Mouse (Mus musculus): ENCODE measurements around the gene Pdlim4.
"Not testable (repeated sequence)": the region's sequence is repeated elsewhere in the genome, so short reads cannot be mapped to it uniquely, and the experiment has no call there.

Pdlim4 gene

GRCm38 (mm10) chr11:54017596-54017995 lies 51.2 kb downstream of the Pdlim4 start:
- DNase-seq (ENCODE audit: low spot score), result no peak

DNA sequence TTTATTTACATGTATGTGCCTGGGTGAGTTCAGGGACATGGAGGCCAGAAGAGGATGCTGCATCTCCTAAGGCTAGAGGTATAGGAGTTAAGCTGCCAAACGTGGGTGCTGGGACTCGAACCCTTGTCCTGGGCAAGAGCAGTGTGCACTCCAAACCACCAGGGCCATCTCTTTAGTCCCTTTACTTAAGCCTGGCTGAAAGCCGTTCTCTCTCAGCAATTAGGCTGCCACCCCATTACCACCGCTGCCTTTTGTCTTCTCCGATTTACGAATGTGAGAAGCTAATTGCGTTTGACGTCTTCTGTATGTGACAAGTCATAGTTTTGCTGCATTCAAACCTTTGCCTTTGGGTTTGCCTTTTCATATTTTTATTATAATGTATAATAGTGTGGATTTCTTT lies 52.8 kb downstream of the Pdlim4 start:
- no peak for DNase-seq (ENCODE audit: low spot score)

DNA sequence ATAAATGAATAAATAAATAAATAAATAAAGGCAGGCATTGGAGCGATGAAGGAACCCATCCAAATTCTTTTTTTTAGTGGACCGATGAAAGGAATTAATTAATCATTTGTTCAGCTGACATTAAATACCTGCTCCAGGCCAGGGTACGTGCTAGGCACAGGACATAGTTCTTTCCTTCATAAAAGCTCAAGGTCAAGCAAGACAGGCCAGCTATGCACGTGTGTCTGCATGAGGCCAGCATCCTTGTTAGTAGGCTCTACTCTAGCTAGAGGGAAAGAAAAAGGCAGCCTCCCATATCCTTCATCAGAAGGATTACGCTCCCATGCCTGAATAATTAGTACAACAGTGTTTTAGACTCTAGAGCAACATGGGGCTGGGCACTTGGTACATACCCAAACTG lies 55.9 kb downstream of the Pdlim4 start:
- no peak for DNase-seq (ENCODE audit: low spot score)

- DNase-seq (ENCODE audit: low spot score), result no peak
These were observed 57.6 kb downstream of the Pdlim4 start for GRCm38 (mm10) chr11:54011255-54011654.

GRCm38 (mm10) chr11:54008416-54008920 lies 60.3 kb downstream of the Pdlim4 start:
- no peak for DNase-seq (ENCODE audit: low spot score)

DNA sequence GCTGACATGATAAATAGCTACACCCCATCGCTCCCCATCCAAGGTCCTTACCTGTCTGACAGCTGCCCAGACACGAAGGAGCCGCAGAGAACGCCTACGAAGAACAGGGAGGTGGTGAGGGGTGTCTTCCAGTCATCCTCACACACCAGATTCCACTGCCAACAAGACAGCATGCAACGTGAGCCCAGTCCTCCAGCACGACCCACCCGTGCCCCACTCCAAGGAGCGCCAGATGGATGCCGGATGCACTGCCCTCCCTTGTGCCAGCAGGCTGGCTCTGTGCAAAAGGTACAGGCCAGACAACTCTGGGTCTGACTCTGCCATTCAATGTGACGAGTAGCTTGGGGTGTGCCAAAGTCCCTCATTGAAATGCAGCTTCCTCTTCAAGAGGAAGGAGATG lies 61.1 kb downstream of the Pdlim4 start:
- no peak for DNase-seq (ENCODE audit: low spot score)

DNA sequence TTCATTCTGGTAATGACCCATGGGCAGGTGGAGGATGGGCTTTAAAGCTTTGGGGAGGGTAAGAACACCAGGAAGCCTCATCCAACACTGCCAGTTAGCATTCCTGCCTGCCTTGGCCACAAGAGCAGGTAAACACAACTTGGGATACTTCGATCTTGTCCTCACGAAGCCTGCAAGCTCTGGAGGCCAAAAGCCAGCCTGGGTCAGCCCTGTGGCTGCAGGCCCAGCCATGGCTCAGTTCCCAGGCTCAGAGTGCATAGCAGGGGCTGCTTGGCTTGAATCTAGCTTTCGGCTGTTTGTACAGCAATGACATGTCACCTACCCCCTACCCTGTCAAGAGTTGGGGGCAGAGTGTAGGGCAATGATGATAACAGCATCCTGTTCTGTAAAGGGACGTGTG lies 61.9 kb downstream of the Pdlim4 start:
- DNase-seq (ENCODE audit: low spot score), result no peak

DNA sequence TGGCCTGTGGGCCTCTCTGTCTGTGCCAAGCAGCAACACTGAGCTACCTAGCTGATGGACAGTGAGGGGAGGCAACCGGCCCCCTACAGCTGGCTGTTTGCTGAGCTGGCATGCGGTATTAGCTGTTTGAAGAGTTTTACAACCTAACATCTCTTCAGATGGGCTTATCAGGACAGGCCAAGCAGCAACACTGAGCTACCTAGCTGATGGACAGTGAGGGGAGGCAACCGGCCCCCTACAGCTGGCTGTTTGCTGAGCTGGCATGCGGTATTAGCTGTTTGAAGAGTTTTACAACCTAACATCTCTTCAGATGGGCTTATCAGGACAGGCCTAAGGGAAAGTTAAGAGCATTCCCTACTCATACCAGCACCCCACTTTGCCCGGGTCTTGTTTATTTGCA lies 62.5 kb downstream of the Pdlim4 start:
- DNase-seq (ENCODE audit: low spot score), result not testable (repeated sequence)

Data from urinary bladder, postnatal 25 days (tissue).